Mouse (Mus musculus): ENCODE data around the gene Gm3045.

Gm3045 gene

GRCm38 (mm10) chr13:56426365-56426764 lies at the start of gene Gm3045:
Gm3045 (plus strand) TSS chr13:56426594.
- DNase-seq: no peak

GRCm38 (mm10) chr13:56380855-56381685 lies 45.3 kb upstream of the Gm3045 start:
- peak; percentile 14 to 32 for DNase-seq

GRCm38 (mm10) chr13:56383406-56383805 lies 43.0 kb upstream of the Gm3045 start:
- DNase-seq: no peak

GRCm38 (mm10) chr13:56386411-56386810 lies 40.0 kb upstream of the Gm3045 start:
- peak in 1 of 2 experiments; percentile 24 for DNase-seq

GRCm38 (mm10) chr13:56387374-56387773 lies 39.0 kb upstream of the Gm3045 start:
- DNase-seq: peak; percentile 24 to 40

GRCm38 (mm10) chr13:56388042-56388441 lies 38.4 kb upstream of the Gm3045 start:
- no peak for DNase-seq

GRCm38 (mm10) chr13:56397572-56397971 lies 28.8 kb upstream of the Gm3045 start:
- DNase-seq: peak; percentile 70 to 75

- no peak for DNase-seq
These were observed 25.2 kb upstream of the Gm3045 start for GRCm38 (mm10) chr13:56401186-56401585.

GRCm38 (mm10) chr13:56403381-56404086 lies 22.9 kb upstream of the Gm3045 start:
- DNase-seq: no peak

- DNase-seq: no peak
These were observed 21.8 kb upstream of the Gm3045 start for GRCm38 (mm10) chr13:56404511-56405140.

- no peak for DNase-seq
These were observed 14.0 kb upstream of the Gm3045 start for GRCm38 (mm10) chr13:56412286-56412873.

GRCm38 (mm10) chr13:56418685-56419483 lies 7.5 kb upstream of the Gm3045 start:
- DNase-seq: peak in 1 of 2 experiments; percentile 22

GRCm38 (mm10) chr13:56419538-56419937 lies 6.9 kb upstream of the Gm3045 start:
- DNase-seq: no peak

- peak; percentile 90 to 91 for DNase-seq
These were observed 4.2 kb upstream of the Gm3045 start for GRCm38 (mm10) chr13:56422072-56422723.

GRCm38 (mm10) chr13:56425931-56426330 lies 463 bp upstream of the Gm3045 start:
- no peak for DNase-seq

- peak; percentile 90 to 91 for DNase-seq
These were observed 2.5 kb downstream of the Gm3045 start for GRCm38 (mm10) chr13:56428724-56429500.

GRCm38 (mm10) chr13:56432496-56432895 lies 6.1 kb downstream of the Gm3045 start:
- DNase-seq: no peak

- peak; percentile 85 to 88 for DNase-seq
These were observed 7.1 kb downstream of the Gm3045 start for GRCm38 (mm10) chr13:56433466-56433865.

GRCm38 (mm10) chr13:56434311-56434751 lies 7.9 kb downstream of the Gm3045 start:
- peak; percentile 49 to 63 for DNase-seq

GRCm38 (mm10) chr13:56435615-56436287 lies 9.4 kb downstream of the Gm3045 start:
- peak in 1 of 2 experiments; percentile 33 for DNase-seq

All from kidney, postnatal 4 days (tissue).